Mouse (Mus musculus): ENCODE measurements around the gene Apba1. TPM values are rescaled to one million over a fixed set of nuclear protein-coding genes. Genes with fewer than 3 reads are reported as not detected.

The Apba1 gene
- total RNA-seq, 4 experiments from 2014 or later, result 4.4 to 7.5 (median 5.3) TPM

GRCm38 (mm10) chr19:23879862-23880261 is 121.2 kb downstream of the Apba1 start:
- DNase-seq, result no peak

DNA sequence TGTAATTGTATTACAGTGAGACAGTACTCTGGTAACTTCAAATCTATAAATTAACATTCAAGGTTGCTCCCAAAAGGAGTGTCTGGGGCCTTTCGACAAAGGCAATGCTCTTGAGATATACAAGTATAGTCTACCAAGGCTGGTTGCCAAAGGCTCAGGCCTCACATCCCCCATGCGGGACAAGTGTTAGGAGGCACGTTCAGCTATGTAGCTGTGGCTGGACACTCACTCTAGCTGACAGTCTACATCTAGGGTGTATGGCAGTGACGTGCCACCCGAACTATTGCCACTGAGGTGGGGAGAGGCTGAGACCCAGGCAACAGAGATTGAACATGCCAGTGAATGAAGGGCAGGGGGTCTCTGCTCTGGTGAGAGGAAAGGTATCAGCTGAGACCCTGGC is 127.5 kb downstream of the Apba1 start:
- DNase-seq, result no peak

- no peak for DNase-seq
These were observed 132.7 kb downstream of the Apba1 start for GRCm38 (mm10) chr19:23891421-23891820.

DNA sequence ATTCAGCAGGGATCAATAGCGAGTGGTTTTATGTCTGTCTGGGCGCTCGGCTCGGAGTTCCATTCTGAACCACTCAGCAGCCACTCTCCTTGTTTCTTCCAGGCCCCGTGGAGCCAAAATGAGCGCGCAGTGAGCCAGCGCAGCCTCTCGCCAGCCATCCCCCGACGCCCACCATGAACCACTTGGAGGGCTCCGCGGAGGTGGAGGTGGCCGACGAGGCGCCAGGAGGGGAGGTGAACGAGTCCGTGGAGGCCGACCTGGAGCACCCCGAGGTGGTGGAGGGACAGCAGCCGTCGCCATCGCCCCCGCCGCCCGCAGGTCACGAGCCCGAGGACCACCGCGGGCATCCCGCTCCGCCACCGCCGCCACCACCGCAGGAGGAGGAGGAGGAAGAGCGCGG is 133.9 kb downstream of the Apba1 start:
- DNase-seq, result no peak

DNA sequence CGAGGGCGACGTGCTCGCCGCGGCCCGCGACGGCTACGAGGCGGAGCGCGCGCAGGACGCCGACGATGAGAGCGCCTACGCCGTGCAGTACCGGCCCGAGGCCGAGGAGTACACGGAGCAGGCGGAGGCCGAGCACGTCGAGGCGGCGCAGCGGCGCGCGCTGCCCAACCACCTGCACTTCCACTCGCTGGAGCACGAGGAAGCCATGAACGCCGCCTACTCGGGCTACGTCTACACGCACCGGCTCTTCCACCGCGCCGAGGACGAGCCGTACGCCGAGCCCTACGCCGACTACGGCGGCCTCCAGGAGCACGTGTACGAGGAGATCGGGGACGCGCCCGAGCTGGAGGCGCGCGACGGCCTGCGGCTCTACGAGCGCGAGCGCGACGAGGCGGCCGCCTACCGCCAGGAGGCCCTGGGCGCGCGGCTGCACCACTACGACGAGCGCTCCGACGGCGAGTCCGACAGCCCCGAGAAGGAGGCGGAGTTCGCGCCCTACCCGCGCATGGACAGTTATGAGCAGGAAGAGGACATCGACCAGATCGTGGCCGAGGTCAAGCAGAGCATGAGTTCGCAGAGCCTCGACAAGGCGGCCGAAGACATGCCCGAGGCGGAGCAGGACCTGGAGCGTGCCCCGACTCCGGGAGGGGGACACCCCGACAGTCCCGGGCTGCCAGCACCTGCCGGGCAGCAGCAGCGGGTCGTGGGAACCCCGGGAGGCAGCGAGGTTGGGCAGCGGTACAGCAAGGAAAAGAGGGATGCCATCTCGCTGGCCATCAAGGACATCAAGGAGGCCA is 134.6 kb downstream of the Apba1 start:
- no peak for DNase-seq

DNA sequence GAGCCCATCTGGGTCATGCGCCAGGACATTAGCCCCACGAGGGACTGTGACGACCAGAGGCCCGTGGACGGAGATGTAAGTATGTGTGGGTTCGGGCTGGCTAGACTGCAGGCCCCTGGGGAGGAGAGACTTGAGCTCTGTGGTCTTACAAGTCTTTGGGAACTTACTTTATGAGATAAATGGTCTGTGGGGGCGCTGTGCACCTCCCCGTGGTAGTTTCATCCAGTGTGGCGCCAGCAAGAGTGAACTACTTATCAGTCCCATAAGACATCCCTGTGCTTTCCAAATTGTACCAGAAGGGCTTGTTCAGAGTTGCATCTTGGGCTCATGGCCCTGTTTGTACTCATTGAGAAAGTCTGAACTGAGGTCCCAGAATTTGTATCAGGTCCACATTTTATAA is 135.3 kb downstream of the Apba1 start:
- no peak for DNase-seq

- no peak for DNase-seq
These were observed 136.1 kb downstream of the Apba1 start for GRCm38 (mm10) chr19:23894822-23895221.

- DNase-seq, result no peak
These were observed 138.2 kb downstream of the Apba1 start for GRCm38 (mm10) chr19:23896915-23897314.

DNA sequence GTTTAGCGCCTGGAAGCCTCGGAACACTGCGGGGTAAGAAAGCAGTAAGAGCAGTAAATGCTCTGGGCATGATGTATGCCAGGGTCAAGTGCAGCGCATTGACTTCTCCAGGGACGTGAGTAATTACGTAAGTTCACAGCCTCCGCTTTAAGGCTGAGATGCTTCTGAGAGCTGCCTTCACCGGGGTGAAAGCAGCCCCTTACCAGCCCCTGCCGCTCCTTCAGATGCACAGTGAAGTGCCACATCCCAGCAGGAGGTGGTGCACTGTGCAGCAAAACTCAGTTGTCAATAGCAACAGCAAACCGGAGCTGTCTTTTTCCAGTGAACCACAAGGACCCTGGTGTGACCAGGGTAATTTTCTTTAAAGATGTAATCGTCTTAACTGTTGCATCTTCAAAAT is 139.8 kb downstream of the Apba1 start:
- no peak for DNase-seq

DNA sequence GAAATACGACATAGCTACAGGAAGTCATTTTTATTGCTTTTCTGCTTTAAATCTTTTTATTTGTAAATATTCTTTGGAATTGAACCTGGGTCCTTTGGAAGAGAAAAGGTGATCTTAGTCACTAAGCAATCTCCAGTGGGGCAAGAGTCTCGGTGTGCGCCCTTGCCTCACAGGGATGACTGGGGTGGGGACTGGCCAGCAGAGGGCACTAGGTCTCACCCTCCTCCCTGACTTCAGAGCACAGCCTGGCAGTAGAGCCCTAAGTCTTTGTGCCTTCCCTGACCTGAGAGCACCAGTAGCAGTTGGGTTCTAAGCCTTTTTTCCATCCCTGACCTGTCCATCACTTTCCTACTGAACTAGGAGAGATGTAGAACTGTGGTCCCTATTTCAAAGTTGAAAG is 142.5 kb downstream of the Apba1 start:
- no peak for DNase-seq

- no peak for DNase-seq
These were observed 143.1 kb downstream of the Apba1 start for GRCm38 (mm10) chr19:23901768-23902167.

GRCm38 (mm10) chr19:23903066-23903465 is 144.4 kb downstream of the Apba1 start:
- DNase-seq, result no peak

DNA sequence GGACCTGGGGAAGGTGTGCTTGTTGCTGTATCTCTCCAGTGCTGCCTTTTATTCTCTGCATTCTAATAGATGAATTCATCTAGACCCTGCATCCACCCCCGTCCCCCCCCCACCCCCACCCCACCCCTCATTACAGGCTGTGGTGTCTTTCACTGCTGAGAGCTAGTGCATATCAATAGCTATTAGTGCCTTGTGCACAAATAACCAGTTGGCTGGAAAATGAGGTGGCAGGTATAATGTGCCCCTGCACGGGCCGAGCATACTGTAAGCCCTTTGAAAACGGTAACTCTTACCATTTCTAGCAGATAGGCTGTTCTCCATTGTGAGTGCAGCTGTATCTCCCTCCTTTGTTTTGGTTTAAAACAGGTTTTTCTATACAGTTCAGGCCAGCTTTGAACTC is 146.2 kb downstream of the Apba1 start:
- no peak for DNase-seq

DNA sequence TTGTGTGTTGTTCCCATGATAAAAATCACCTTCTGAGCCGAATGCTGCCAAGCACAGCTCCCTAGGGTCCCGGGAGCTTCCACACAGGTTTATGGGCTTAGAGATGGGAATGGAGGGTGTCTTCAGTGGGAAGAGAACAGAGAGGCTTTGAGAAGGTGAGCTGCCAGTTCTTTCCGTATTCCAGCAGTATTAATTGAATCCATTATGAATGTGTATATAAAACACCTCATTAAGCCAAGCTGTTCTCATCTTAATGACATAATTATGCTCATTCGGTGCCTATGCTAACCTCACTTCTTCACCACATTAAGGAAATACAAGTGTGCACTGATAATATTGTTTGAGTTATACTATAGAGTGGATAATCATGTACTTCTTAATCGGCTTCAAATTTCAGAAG is 147.1 kb downstream of the Apba1 start:
- no peak for DNase-seq

- no peak for DNase-seq
These were observed 151.7 kb downstream of the Apba1 start for GRCm38 (mm10) chr19:23910345-23910744.

DNA sequence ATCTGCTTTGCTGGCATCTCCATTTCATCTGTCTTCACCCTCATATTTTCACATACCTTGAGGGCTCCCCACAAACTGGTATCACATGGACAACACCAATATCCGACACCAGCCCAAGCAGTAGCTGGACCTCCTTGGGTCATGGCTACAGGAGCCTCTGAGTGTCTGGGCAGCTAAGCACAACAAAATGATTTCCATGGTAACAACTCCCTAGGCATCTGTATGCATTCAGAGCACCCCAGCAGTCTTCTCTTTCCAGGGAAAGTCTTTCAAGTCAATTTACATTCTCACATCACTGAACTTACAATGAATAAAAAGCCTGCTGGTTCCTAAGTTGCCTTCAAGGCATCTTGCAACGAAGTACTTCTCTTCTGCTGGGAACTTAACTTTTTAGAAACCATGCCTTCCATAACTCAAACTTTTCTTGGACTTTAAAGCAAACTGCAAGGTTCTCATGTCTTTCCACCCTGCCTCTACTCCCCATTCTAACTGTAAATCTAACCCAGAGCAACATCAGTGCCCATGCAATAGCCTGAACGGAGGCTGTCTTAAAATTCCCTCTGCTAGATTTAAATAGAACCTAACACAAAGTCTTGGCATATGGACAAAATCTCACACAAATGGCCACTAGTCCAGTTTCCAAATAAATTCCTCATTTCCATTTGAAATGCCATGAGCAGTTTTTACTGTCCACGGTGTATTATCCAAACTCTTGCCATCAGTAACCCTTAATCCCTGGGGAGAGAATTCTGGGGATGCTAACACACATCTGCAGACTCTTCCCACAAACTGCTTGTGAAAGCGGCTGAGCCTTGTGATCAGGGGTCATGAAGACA is 160.9 kb downstream of the Apba1 start:
- DNase-seq, result no peak

GRCm38 (mm10) chr19:23920220-23920544 is 161.5 kb downstream of the Apba1 start:
- DNase-seq, result no peak

GRCm38 (mm10) chr19:23922601-23923000 is 163.9 kb downstream of the Apba1 start:
- DNase-seq, result no peak

DNA sequence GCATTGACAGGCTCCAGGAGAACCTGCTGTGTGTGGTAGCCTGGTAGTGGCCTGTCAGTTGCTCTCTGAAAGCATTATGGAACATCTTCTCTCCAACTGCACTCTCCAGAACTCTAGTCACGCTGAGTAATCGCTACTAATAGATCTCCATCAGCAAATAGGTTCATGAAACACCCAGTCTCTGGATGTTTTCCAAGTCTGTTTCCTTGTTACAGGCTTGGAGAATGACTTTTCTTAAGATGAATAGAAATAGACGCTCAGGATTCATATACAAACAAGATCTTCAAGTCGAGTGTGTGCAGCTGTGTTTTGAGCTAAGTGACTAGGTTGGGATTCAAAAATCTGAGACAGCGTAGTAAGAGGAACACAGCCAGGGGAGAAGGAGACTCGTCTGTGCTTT is 165.4 kb downstream of the Apba1 start:
- DNase-seq, result no peak

- DNase-seq, result no peak
These were observed 166.1 kb downstream of the Apba1 start for GRCm38 (mm10) chr19:23924791-23925190.

DNA sequence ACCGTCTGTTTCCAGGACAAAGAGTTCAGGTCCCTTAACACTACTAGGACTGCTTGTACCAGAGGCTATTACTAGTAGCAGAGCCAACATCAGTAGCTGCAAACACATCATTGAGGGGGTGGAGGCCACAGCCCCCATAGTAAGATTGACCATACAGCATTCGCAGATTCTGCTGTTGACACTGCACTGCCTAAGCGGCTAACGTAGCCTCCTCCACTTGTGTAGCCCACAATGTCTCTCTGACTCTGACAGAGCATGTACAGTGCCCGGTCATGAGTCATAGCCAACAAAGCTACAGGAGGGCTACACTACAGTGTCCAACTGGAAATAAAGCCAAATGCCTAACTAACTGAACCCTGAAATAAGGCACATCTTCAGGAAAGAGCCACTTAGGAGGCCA is 166.9 kb downstream of the Apba1 start:
- DNase-seq, result no peak

DNA sequence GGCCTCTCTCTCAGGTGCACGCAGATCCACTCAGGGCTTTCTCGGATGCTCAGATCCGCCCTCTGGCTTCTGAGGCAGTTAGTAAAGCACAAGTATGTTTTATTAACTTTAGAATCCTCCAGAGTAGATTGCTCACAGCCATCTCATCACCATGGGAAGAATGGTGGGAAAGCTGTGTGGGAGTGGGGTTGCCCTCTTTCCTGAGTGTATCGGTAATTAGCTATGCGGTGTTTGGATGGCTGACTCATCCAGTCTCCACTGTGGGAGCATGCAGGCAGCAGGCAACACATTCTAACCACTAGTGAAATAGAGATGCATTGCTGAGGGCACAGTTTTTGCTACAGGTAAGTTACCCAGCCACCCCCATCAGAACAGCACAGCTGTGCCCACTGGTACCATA is 172.1 kb downstream of the Apba1 start:
- no peak for DNase-seq

- DNase-seq, result no peak
These were observed 182.8 kb downstream of the Apba1 start for GRCm38 (mm10) chr19:23941422-23941949.

GRCm38 (mm10) chr19:23942886-23943285 is 184.2 kb downstream of the Apba1 start:
- DNase-seq, result no peak
